Mouse (Mus musculus): ENCODE data around the gene Cidec.

DNA sequence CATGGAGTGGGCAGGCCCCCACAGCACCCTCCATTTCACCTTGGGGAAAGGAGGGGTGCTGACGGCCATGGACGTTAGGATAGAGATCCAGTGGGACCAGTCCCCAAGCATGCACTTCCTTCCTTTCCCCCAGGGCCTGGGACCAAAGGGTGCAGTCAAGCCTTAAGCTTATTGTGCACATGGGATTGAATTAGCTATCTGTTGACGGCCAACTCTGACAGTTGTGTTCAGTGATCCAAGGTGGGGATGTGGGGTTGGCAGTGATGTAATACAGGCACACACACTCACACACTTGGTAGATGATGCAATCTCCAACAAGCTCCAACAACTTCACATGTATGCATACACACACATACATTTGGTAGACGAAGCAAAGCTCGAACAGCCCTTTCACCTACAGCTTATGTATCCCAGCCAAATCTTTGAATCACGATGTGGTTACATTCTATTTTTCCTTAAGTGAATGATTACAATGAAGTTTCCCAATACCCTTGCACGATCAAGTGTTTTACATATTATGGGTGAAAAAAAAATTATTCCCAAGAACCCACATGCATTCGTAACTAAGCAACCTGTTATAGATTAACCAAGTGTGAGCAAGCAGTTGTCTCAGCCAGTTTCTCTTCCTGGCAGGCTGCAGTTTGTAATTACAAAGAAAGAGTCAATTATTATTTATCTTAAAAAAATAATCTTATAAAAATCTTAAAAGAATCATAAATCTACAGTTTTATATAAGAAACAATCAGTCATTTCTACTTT is 8.8 kb upstream of the Cidec start:
- TF ChIP-seq CTCF (IDR thresholded peaks at IDR 0.05; ENCODE audit: low read depth, low read length) (no peak), POLR2A (IDR thresholded peaks at IDR 0.05; ENCODE audit: extremely low read depth, insufficient read depth, low read length) (no peak)
